10 mouse cellular contexts compared by ENCODE assay signal in genomic region chr8:87752710-87753109, GRCm38 (mm10).
DNase-seq lines count a peak whose midpoint lies in the region; ATAC-seq lines count a peak whose summit lies in the region.
"Had no signal": no experiment of that assay in that cellular context is flagged by ENCODE, and none has a peak within 500 bp of the region (broad histone marks: within the 10 kb centered on the region; RNA-seq: fewer than 3 reads in every experiment).

No protein-coding gene starts in this region.

- H3K36me3 ChIP-seq in forebrain, embryonic 12.5 days (replicated peaks): 0 out of 2 replicates have a peak, but pooled peaks cover 3% of the 10 kb centered on the region
- no peaks in the 10 kb centered on the region for H3K36me3 ChIP-seq in forebrain, embryonic 15.5 days
- H3K36me3 ChIP-seq in hindbrain, embryonic 11.5 days (ENCODE audit: control insufficient read depth, insufficient read depth, low read length): no peaks in the 10 kb centered on the region

- H3K4me1 ChIP-seq in forebrain, embryonic 12.5 days: peaks cover 29% of the 10 kb centered on the region
- peaks cover 18% of the 10 kb centered on the region for H3K4me1 ChIP-seq in forebrain, embryonic 15.5 days
- peaks cover 6% of the 10 kb centered on the region; the same call in 1 of the 2 replicates for H3K4me1 ChIP-seq in hindbrain, embryonic 11.5 days (replicated peaks; ENCODE audit: control insufficient read depth, insufficient read depth, low read length)

- 80% methylated on average over 13 of the region's 13 CpGs for WGBS in forebrain, embryonic 12.5 days
- 76% methylated on average over 13 of the region's 13 CpGs for whole genome bisulfite sequencing in forebrain, embryonic 15.5 days
- WGBS in hindbrain, embryonic 11.5 days: 60% methylated on average over 13 of the region's 13 CpGs

- ATAC-seq in forebrain, embryonic 12.5 days (ENCODE audit: low FRiP score): peak; percentile 59
- no peak for ATAC-seq in forebrain, embryonic 15.5 days (replicated peaks)
- ATAC-seq in hindbrain, embryonic 11.5 days (ENCODE audit: low FRiP score): peak; percentile 84

- no peak overlapping the region for H3K9ac ChIP-seq in forebrain, embryonic 12.5 days
- H3K9ac ChIP-seq in forebrain, embryonic 15.5 days (replicated peaks): no peak overlapping the region
- no peak overlapping the region for H3K9ac ChIP-seq in hindbrain, embryonic 11.5 days (ENCODE audit: low read depth, low read length)

- H3K9me3 ChIP-seq in forebrain, embryonic 12.5 days: no peaks in the 10 kb centered on the region
- no peaks in the 10 kb centered on the region for H3K9me3 ChIP-seq in forebrain, embryonic 15.5 days
- H3K9me3 ChIP-seq in hindbrain, embryonic 11.5 days (ENCODE audit: control insufficient read depth, low read length): no peaks in the 10 kb centered on the region

- H3K4me2 ChIP-seq in forebrain, embryonic 12.5 days: no peak overlapping the region
- H3K4me2 ChIP-seq in forebrain, embryonic 15.5 days (replicated peaks): no peak overlapping the region
- no peak overlapping the region for H3K4me2 ChIP-seq in hindbrain, embryonic 11.5 days (replicated peaks; ENCODE audit: low read depth, low read length)

- no peak overlapping the region for H3K4me3 ChIP-seq in forebrain, embryonic 12.5 days (replicated peaks)
- H3K4me3 ChIP-seq in forebrain, embryonic 15.5 days: no peak overlapping the region
- no peak overlapping the region for H3K4me3 ChIP-seq in hindbrain, embryonic 11.5 days (ENCODE audit: low read depth, low read length)

- no peak overlapping the region for H3K27ac ChIP-seq in forebrain, embryonic 12.5 days
- H3K27ac ChIP-seq in forebrain, embryonic 15.5 days (replicated peaks): no peak overlapping the region
- peak overlapping the region; percentile 54 for H3K27ac ChIP-seq in hindbrain, embryonic 11.5 days (ENCODE audit: low read depth, low read length)

- H3K27me3 ChIP-seq in forebrain, embryonic 12.5 days: no peaks in the 10 kb centered on the region
- H3K27me3 ChIP-seq in forebrain, embryonic 15.5 days: no peaks in the 10 kb centered on the region
- H3K27me3 ChIP-seq in hindbrain, embryonic 11.5 days (ENCODE audit: control insufficient read depth, insufficient read depth, low read length): no peaks in the 10 kb centered on the region

- peak; percentile 32 for DNase-seq in MN1 (ENCODE audit: low spot score)
- DNase-seq in hindbrain, embryonic 11.5 days (ENCODE audit: low spot score): peak; percentile 40
- peak; percentile 26 for DNase-seq in lung, postnatal 36 days
- DNase-seq in thymus, postnatal 10 days (ENCODE audit: low spot score in 2 of 2): no peak
- DNase-seq in cerebellum, adult 18-20 months: no peak
- no peak for DNase-seq in thymus, postnatal 0 days (ENCODE audit: low spot score)
- DNase-seq: cerebellum, adult 2 months; layer of hippocampus, adult 9-11 months had no signal

Comparison
In these comparisons a context has a peak if more than half of its experiments do, and no peak if none do; other contexts are left out.
1. DNase-seq: peak in MN1 (single experiment), hindbrain, embryonic 11.5 days (single experiment) and lung, postnatal 36 days (single experiment); none in thymus, postnatal 10 days (0 of 2), cerebellum, adult 18-20 months (0 of 2) and thymus, postnatal 0 days (single experiment).